Mouse (Mus musculus) thymus, postnatal 10 days (tissue): ENCODE measurements at regions not wholly inside any gene's neighbourhood (a gene's known extent, or its start where the extent isn't known, plus 50 kb on each side); places are given as distances from the start of the nearest gene placed in this dataset.

Experiments
- DNase-seq, 2 experiments: peaks; one replicate each; pipeline ENCODE4 v3.0.0; 2021; ENCODE audit warnings: low spot score in 2 of 2

GRCm38 (mm10) chr8:6583337-6584096 is 1478.4 kb upstream of the Slc10a2 start:
- DNase-seq = no peak

- DNase-seq = no peak
These were observed 1477.6 kb upstream of the Slc10a2 start for GRCm38 (mm10) chr8:6582732-6583131.

GRCm38 (mm10) chr8:6577868-6578634 is 1472.9 kb upstream of the Slc10a2 start:
- DNase-seq = no peak

DNA sequence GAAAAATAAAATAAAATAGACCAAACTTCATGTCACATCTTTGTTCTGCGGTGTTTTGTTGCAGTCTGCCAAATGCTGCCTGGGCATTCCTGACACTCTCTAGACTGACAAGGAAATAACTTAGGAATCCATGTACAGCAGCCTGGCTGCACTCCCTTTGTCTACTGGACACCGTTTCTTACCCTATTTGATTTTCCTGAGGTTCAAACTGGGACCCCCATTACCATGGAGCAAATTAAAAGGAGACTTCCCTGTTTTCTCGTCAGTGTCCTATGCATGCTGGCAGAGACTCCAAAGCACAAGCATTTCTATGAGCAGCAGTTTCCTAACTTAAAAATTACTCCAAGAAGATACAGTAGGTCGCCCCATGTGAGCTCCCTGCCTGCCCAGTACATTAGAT is 1470.1 kb upstream of the Slc10a2 start:
- DNase-seq = no peak

DNA sequence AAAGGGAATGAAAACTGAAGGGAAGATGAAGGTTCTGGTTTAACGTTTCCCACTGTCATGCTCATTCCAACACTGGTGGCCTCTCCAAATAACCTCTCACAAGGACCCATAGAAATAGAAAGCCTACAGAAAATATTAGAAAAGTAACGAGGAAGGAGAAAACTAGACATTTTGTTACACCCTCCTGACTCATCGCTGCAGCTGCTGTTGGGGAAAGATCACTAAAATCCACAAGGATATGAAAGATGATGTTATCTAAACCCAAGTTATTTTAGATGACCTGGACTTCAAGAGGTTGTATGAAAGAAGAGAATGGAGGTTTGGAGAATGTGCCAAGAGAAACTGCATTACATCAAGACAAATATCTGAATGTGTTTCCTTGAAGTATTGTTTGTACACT is 1468.3 kb upstream of the Slc10a2 start:
- no peak for DNase-seq

GRCm38 (mm10) chr8:6572066-6572665 is 1467.0 kb upstream of the Slc10a2 start:
- peak; percentile 10 to 63 for DNase-seq

- no peak for DNase-seq
These were observed 1445.8 kb upstream of the Slc10a2 start for GRCm38 (mm10) chr8:6550965-6551364.

DNA sequence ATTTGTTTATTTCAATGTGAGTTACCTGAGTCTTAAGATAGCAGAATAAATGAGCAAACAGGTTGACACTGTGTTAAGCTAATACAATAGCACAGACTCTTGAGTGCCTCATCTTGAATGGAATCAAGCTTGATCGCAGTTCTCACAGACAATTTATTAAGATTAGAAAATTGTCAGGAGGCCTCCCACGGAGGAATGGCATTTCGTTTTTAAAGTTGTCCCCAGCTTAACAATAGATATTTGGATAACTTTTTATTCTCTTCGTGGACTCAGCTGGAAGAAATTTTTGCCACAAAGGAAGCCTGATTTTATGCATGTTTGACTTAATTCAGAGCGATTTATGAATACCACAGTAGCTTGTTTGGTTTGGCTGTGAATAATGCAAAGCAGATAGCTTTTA is 1422.0 kb upstream of the Slc10a2 start:
- DNase-seq = no peak

GRCm38 (mm10) chr8:6515882-6516682 is 1410.9 kb upstream of the Slc10a2 start:
- DNase-seq = no peak

DNA sequence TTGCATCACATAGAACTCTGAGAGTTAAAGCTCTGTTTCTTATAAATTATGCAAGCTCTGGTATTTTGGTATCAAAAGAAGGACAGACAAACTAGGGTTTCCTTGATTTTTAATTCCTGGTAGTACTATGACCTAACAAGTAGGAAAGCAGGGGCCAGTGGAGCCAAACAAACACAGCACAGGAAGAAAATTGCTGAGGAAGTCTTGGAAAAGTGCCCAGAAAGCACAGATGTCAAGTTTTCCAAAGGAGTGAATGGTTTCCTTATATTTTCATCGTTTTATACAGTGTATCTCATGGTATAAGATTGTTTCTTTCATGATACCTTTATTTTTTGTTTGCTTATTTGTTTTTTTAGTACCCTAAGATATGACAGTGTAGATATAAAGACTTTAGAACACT is 1387.3 kb upstream of the Slc10a2 start:
- DNase-seq = no peak

DNA sequence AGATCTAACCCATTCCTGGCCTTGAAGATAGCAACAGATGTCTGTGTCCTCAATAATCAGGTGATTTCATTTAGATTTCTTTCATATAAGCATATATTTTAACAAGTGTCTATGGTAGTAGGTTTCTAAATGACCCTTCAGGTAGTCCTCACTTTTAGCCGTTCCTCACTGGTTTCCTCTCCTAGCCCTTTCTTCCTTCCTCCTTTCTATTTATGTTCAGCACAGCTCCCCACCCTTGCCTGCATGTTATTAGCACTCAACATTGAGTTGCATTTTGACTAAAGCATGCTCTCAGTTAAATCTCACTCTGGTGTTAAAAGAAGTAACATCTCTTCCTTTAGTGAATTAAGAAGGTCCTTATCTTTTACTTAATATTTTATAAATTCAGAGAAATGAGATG is 1376.8 kb upstream of the Slc10a2 start:
- no peak for DNase-seq

DNA sequence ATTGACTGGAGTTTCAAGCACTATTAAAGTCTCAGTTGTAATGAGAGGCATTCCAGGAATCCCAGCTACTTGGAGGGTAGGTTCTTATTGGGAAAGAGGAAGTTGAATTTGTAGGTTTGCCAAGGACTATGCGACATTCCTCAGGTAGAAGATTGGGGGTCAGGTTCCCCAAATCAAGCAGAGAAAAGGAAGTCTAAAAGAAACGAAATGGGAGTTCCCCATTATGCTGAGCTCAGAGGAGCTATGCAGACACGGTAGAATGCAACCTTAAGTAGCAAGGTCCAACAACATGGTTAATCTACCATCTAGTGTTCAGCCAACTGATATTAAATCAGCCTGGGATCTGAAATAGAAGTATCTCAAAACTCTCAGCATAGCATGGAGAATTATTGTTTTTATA is 1365.9 kb upstream of the Slc10a2 start:
- no peak for DNase-seq

DNA sequence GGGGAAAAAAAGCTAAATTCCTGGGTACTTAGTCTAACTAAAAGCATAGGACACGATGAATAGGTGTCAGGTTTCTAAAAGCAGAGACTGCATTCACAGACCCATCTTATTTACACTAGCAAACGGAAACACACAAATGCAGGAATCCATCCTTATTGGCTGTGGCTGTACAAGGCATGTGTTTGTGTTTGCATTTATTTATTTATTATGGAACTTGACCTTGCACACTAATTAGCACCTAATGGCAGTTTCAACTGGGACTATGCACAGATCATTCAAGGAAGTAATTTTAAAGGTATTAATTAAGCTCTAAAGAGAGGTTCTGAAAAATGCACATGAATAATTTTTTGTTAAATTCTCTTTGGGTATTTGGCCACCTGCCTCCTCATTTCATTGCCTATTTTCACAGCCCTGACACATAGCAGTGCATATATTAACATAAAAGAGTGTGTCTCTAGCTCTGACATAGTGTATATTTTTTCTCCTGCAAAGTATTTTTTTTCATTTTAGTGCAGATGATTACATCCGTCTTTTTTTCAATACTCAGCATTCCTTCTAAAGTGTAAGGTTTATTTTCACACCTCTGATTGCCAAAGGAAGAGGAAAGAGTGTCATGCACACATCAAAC is 1351.5 kb upstream of the Slc10a2 start:
- no peak for DNase-seq

DNA sequence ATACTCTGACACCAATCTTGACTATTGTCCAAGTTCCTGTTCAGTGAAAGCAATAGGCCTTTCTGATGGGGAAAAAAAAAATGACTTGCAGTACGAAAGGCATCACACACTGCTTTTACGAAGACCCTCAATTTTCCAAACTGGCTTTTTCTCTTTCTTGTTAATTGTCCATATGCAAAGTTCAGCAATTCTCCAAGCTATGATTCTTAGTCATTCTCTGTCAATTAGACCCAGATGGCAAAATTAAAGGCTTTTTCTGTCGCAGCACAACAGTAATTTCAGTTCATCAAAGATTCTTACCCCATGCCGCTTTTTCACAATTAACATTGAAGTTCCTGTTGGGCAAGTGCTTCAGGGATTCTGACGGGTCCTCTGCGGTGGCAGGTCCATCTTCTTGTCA is 1343.2 kb upstream of the Slc10a2 start:
- DNase-seq = no peak

- no peak for DNase-seq
These were observed 1333.9 kb upstream of the Slc10a2 start for GRCm38 (mm10) chr8:6439069-6439468.
